Mouse (Mus musculus): Measurements from ENCODE around the gene Nrxn3.

DNA sequence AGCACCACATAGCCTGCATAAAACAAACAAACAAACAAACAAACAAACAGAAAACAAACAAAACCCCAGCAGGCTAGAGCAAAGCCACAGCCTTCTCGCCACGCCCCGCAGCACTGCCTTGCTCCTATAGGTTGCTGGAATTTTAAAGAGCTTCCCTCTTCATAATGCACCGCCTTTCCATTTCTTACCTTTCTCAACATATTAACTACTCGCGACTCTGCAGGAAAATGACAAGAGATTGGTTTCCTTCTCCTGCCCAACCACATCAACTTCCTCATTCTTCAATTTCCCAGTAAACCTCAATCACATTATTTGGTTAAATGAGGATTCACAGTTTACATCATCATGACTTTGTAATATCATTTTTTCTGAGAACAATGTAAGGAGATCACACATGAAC lies 1494.4 kb downstream of the Nrxn3 start:
- TF ChIP-seq CTCF (IDR thresholded peaks at IDR 0.05; ENCODE audit: extremely low read depth, insufficient read length, insufficient replicate concordance, low read depth, low read length) (no peak), POLR2A (IDR thresholded peaks at IDR 0.05; ENCODE audit: low read depth, low read length) (no peak)
